Comparison of ENCODE assay signal across 8 mouse cellular contexts in genomic region chrX:136304295-136304694, GRCm38 (mm10). TPM values are rescaled to one million over a fixed set of nuclear protein-coding genes. Genes with fewer than 3 reads are reported as not detected.
DNase-seq lines count a peak whose midpoint lies in the region; ATAC-seq and TF ChIP-seq lines count a peak whose summit lies in the region.

No protein-coding gene starts in this region.

- H3K36me3 ChIP-seq in heart, adult 2 months (ENCODE audit: control insufficient read depth, insufficient read depth, low read length) = no peaks in the 10 kb centered on the region
- no peaks in the 10 kb centered on the region for H3K36me3 ChIP-seq in heart, embryonic 10.5 days
- no peaks in the 10 kb centered on the region for H3K36me3 ChIP-seq in midbrain, embryonic 14.5 days (ENCODE audit: control insufficient read depth, insufficient read depth, low read length)

- intact Hi-C loops in heart, adult 2 months (cut with DNase I) = loop anchor here (1.0 to 2.0 kb wide), 2 partner anchors 65 to 107 kb away; no protein-coding TSS in a partner anchor

- H3K4me3 ChIP-seq in heart, adult 2 months = no peak overlapping the region
- no peak overlapping the region for H3K4me3 ChIP-seq in heart, embryonic 10.5 days
- H3K4me3 ChIP-seq in midbrain, embryonic 14.5 days (replicated peaks; ENCODE audit: low read depth, low read length) = no peak overlapping the region

- TF ChIP-seq EP300 in heart, adult 2 months (IDR thresholded peaks at IDR 0.05; ENCODE audit: insufficient read depth, low read depth, low read length) = no peak

- no peak for ATAC-seq in midbrain, embryonic 14.5 days (ENCODE audit: low FRiP score, low TSS enrichment)

- TF ChIP-seq POLR2A in heart, adult 2 months (IDR thresholded peaks at IDR 0.05; ENCODE audit: insufficient read depth, low read depth, low read length) = no peak

- H3K27ac ChIP-seq in heart, adult 2 months = no peak overlapping the region
- H3K27ac ChIP-seq in heart, embryonic 10.5 days = no peak overlapping the region
- no peak overlapping the region for H3K27ac ChIP-seq in midbrain, embryonic 14.5 days (replicated peaks; ENCODE audit: low read depth, low read length)

- H3K27me3 ChIP-seq in heart, adult 2 months (ENCODE audit: control insufficient read depth, insufficient read depth, low read length) = no peaks in the 10 kb centered on the region
- H3K27me3 ChIP-seq in heart, embryonic 10.5 days (ENCODE audit: insufficient read depth, poor library complexity, severe bottlenecking) = no peaks in the 10 kb centered on the region
- no peaks in the 10 kb centered on the region for H3K27me3 ChIP-seq in midbrain, embryonic 14.5 days (ENCODE audit: control insufficient read depth, insufficient read depth, low read length)

- TF ChIP-seq CTCF in heart, adult 2 months (IDR thresholded peaks at IDR 0.05) = peak; percentile 91

- no peak overlapping the region for H3K9ac ChIP-seq in heart, adult 2 months (ENCODE audit: low read depth, low read length)
- no peak overlapping the region for H3K9ac ChIP-seq in midbrain, embryonic 14.5 days (replicated peaks; ENCODE audit: low read length)

- DNase-seq in heart, adult 2 months = peak in 1 of 2 experiments; percentile 29
- no peak for DNase-seq in heart, embryonic 10.5 days (ENCODE audit: low spot score)
- DNase-seq in testis, postnatal 10 days (ENCODE audit: low spot score) = peak; percentile 60
- DNase-seq in testis, postnatal 14 days (ENCODE audit: low spot score) = no peak
- DNase-seq in cerebellum, adult 8-10 months = peak; percentile 42
- peak; percentile 33 for DNase-seq in kidney, adult 9 months
- DNase-seq in midbrain, embryonic 14.5 days = peak; percentile 74
- no peak for DNase-seq in spleen, adult 12 weeks (ENCODE audit: low spot score)

- no peak overlapping the region for H3K4me2 ChIP-seq in midbrain, embryonic 14.5 days (ENCODE audit: low read length)

- no peaks in the 10 kb centered on the region for H3K9me3 ChIP-seq in heart, embryonic 10.5 days
- H3K9me3 ChIP-seq in midbrain, embryonic 14.5 days (ENCODE audit: control insufficient read depth, low read length) = no peaks in the 10 kb centered on the region

- no peaks in the 10 kb centered on the region for H3K4me1 ChIP-seq in heart, adult 2 months (ENCODE audit: control insufficient read depth, insufficient read depth, low read length)
- H3K4me1 ChIP-seq in heart, embryonic 10.5 days = no peaks in the 10 kb centered on the region
- no peaks in the 10 kb centered on the region for H3K4me1 ChIP-seq in midbrain, embryonic 14.5 days (ENCODE audit: control insufficient read depth, insufficient read depth, low read length)

- H3K79me2 ChIP-seq in heart, adult 2 months (replicated peaks; ENCODE audit: control insufficient read depth, insufficient read depth, low read length) = no peaks in the 10 kb centered on the region

RNA-seq across cellular contexts. Expression of gene Bex3, which starts 34.2 kb away (rescaled TPM):
- 1 to 10 TPM; 8.7 to 9.1 TPM for total RNA-seq in heart, adult 2 months (2021)
- polyA plus RNA-seq in heart, adult 2 months (2012; rRNA removed) = 8.6 and 13.8 TPM in 2 replicates
- polyA plus RNA-seq in heart, embryonic 10.5 days (2016; fragmentation: Nextera tagmentation; extraction: Ambion mirVana) = 809 and 1,033 TPM in 2 replicates
- polyA plus RNA-seq in midbrain, embryonic 14.5 days (2014; fragmentation: Nextera tagmentation; extraction: Ambion mirVana) = 670 and 741 TPM in 2 replicates

RNA-seq across cellular contexts. Expression of gene Tceal9, which starts 59.4 kb away (rescaled TPM):
- 10 to 100 TPM; 22.6 to 25.6 TPM for total RNA-seq in heart, adult 2 months (2021)
- 6.3 and 17.8 TPM in 2 replicates for polyA plus RNA-seq in heart, adult 2 months (2012; rRNA removed)
- 514 and 610 TPM in 2 replicates for polyA plus RNA-seq in heart, embryonic 10.5 days (2016; fragmentation: Nextera tagmentation; extraction: Ambion mirVana)
- polyA plus RNA-seq in midbrain, embryonic 14.5 days (2014; fragmentation: Nextera tagmentation; extraction: Ambion mirVana) = 319 and 320 TPM in 2 replicates

Comparison
In these comparisons a context has a peak if more than half of its experiments do, and no peak if none do; other contexts are left out.
1. DNase-seq: peak in testis, postnatal 10 days (single experiment), cerebellum, adult 8-10 months (single experiment), kidney, adult 9 months (single experiment) and midbrain, embryonic 14.5 days (single experiment); none in heart, embryonic 10.5 days (single experiment), testis, postnatal 14 days (single experiment) and spleen, adult 12 weeks (single experiment).
2. RNA of gene Bex3, which starts 34.2 kb away (polyA plus RNA-seq): 809 to 1,033 TPM in heart, embryonic 10.5 days and 670 to 741 TPM in midbrain, embryonic 14.5 days; 8.6 to 13.8 TPM in heart, adult 2 months; every median in the first group is over 10 times any median in the second.
3. RNA of gene Tceal9, which starts 59.4 kb away (polyA plus RNA-seq): 514 to 610 TPM in heart, embryonic 10.5 days and 319 to 320 TPM in midbrain, embryonic 14.5 days; 6.3 to 17.8 TPM in heart, adult 2 months; every median in the first group is over 10 times any median in the second.